Mouse (Mus musculus) E14TG2a.4 (cell line): Measurements from ENCODE around the gene Lrrc14b.

Experiments used
- CTCF ChIP-seq: conservative IDR thresholded peaks from 2 replicates; pipeline ENCODE4 v1.5.1; 2014; ENCODE audit warnings: low read length
- NANOG ChIP-seq: IDR thresholded peaks from 2 replicates; pipeline ENCODE4 v1.6.1; 2014; ENCODE audit warnings: borderline replicate concordance, low read length, mixed read lengths
- POU5F1 ChIP-seq: IDR thresholded peaks from 2 replicates; pipeline ENCODE4 v1.6.1; 2014; ENCODE audit warnings: low read length, borderline replicate concordance

- TF ChIP-seq CTCF: no peak
- TF ChIP-seq POU5F1: no peak
- no peak for TF ChIP-seq NANOG
These were observed 47.4 kb downstream of the Lrrc14b start for GRCm38 (mm10) chr13:74316386-74316785.
